Comparison of ENCODE assay signal across 13 mouse cellular contexts in genomic region chr11:113412545-113412944, GRCm38 (mm10).
A peak's percentile ranks its signal among the peaks of the same experiment; 100 is the strongest.
DNase-seq lines count a peak whose midpoint lies in the region; ATAC-seq and TF ChIP-seq lines count a peak whose summit lies in the region.
"Had no signal": no experiment of that assay in that cellular context is flagged by ENCODE, and none has a peak within 500 bp of the region (broad histone marks: within the 10 kb centered on the region; RNA-seq: fewer than 3 reads in every experiment).

No protein-coding gene starts in this region.

- no peaks in the 10 kb centered on the region for H3K4me1 ChIP-seq in cerebellum, adult 2 months (ENCODE audit: control insufficient read depth, insufficient read depth, low read length)
- H3K4me1 ChIP-seq in liver, embryonic 14.5 days (replicated peaks; ENCODE audit: control insufficient read depth in 2 of 2, insufficient read depth in 2 of 2, low read length in 1 of 2): no peaks in the 10 kb centered on the region
- no peaks in the 10 kb centered on the region for H3K4me1 ChIP-seq in liver, embryonic 12.5 days
- H3K4me1 ChIP-seq in ES-Bruce4 (ENCODE audit: control insufficient read depth, insufficient read depth, low read length): no peaks in the 10 kb centered on the region
- H3K4me1 ChIP-seq: heart, embryonic 13.5 days; hindbrain, embryonic 13.5 days; liver, embryonic 15.5 days had no signal

- DNase-seq in cerebellum, adult 2 months: no peak
- DNase-seq in cerebellum, adult 11-12 months: no peak
- no peak for DNase-seq in liver, embryonic 14.5 days (ENCODE audit: low read depth in 3 of 3, low spot score in 3 of 3)
- peak; percentile 55 for DNase-seq in splenic B cell, adult 2 months (ENCODE audit: low read depth, low spot score)
- no peak for DNase-seq in ovary, adult 18-20 months (ENCODE audit: low spot score)
- no peak for DNase-seq in embryo, embryonic 10.5 days (ENCODE audit: low spot score)
- DNase-seq: adrenal gland, postnatal 25 days; cerebellum, adult 8-10 months had no signal

- H3K9ac ChIP-seq in liver, embryonic 14.5 days (replicated peaks): no peak overlapping the region
- no peak overlapping the region for H3K9ac ChIP-seq in liver, embryonic 12.5 days
- no peak overlapping the region for H3K9ac ChIP-seq in ES-Bruce4 (ENCODE audit: low read depth, poor library complexity, severe bottlenecking)
- H3K9ac ChIP-seq: heart, embryonic 13.5 days; hindbrain, embryonic 13.5 days; liver, embryonic 15.5 days had no signal

- TF ChIP-seq POLR2A in cerebellum, adult 2 months (IDR thresholded peaks at IDR 0.05; ENCODE audit: borderline replicate concordance, insufficient read depth, low read length): no peak
- TF ChIP-seq POLR2A in ES-Bruce4 (IDR thresholded peaks at IDR 0.05; ENCODE audit: insufficient read depth, low read length): no peak

- TF ChIP-seq EP300 in liver, embryonic 14.5 days (IDR thresholded peaks at IDR 0.05; ENCODE audit: low read depth): no peak
- no peak for TF ChIP-seq EP300 in ES-Bruce4 (IDR thresholded peaks at IDR 0.05; ENCODE audit: insufficient read depth, low read depth, low read length)

- H3K9me3 ChIP-seq in liver, embryonic 14.5 days (ENCODE audit: control insufficient read depth, low read length): no peaks in the 10 kb centered on the region
- no peaks in the 10 kb centered on the region for H3K9me3 ChIP-seq in liver, embryonic 12.5 days (replicated peaks)
- H3K9me3 ChIP-seq in ES-Bruce4 (replicated peaks; ENCODE audit: control insufficient read depth, insufficient read depth, low read length, poor library complexity, severe bottlenecking): no peaks in the 10 kb centered on the region
- H3K9me3 ChIP-seq: heart, embryonic 13.5 days; hindbrain, embryonic 13.5 days; liver, embryonic 15.5 days had no signal

- no peaks in the 10 kb centered on the region for H3K27me3 ChIP-seq in cerebellum, adult 2 months (ENCODE audit: control insufficient read depth, insufficient read depth, low read length)
- H3K27me3 ChIP-seq in liver, embryonic 14.5 days (ENCODE audit: control insufficient read depth, insufficient read depth, low read length): no peaks in the 10 kb centered on the region
- no peaks in the 10 kb centered on the region for H3K27me3 ChIP-seq in liver, embryonic 12.5 days (replicated peaks)
- no peaks in the 10 kb centered on the region for H3K27me3 ChIP-seq in ES-Bruce4 (ENCODE audit: control insufficient read depth, insufficient read depth, low read length, poor library complexity, severe bottlenecking)
- no peaks in the 10 kb centered on the region for H3K27me3 ChIP-seq in splenic B cell, adult 2 months (ENCODE audit: control insufficient read depth, insufficient read depth, low read length, poor library complexity, severe bottlenecking)
- H3K27me3 ChIP-seq: heart, embryonic 13.5 days; hindbrain, embryonic 13.5 days; liver, embryonic 15.5 days had no signal

- H3K27ac ChIP-seq in cerebellum, adult 2 months (ENCODE audit: insufficient read depth, low read length): no peak overlapping the region
- no peak overlapping the region for H3K27ac ChIP-seq in liver, embryonic 14.5 days
- H3K27ac ChIP-seq in liver, embryonic 12.5 days: no peak overlapping the region
- no peak overlapping the region for H3K27ac ChIP-seq in ES-Bruce4 (ENCODE audit: insufficient read depth, low read length)
- H3K27ac ChIP-seq: heart, embryonic 13.5 days; liver, embryonic 15.5 days had no signal

- no peaks in the 10 kb centered on the region for H3K36me3 ChIP-seq in liver, embryonic 14.5 days (replicated peaks; ENCODE audit: control insufficient read depth, insufficient read depth, low read depth)
- H3K36me3 ChIP-seq in liver, embryonic 12.5 days: no peaks in the 10 kb centered on the region
- H3K36me3 ChIP-seq in ES-Bruce4 (ENCODE audit: control insufficient read depth, insufficient read depth, low read length, poor library complexity, severe bottlenecking): no peaks in the 10 kb centered on the region
- no peaks in the 10 kb centered on the region for H3K36me3 ChIP-seq in splenic B cell, adult 2 months (ENCODE audit: control insufficient read depth, insufficient read depth, low read length, poor library complexity, severe bottlenecking)
- H3K36me3 ChIP-seq: heart, embryonic 13.5 days; hindbrain, embryonic 13.5 days; liver, embryonic 15.5 days had no signal

- no peak for ATAC-seq in liver, embryonic 14.5 days (ENCODE audit: insufficient read depth)
- no peak for ATAC-seq in liver, embryonic 12.5 days

- 85% methylated on average over 4 of the region's 4 CpGs for WGBS in cerebellum, adult 2 months
- WGBS in liver, embryonic 14.5 days (ENCODE audit: insufficient replicate concordance): 70% methylated on average over 4 of the region's 4 CpGs
- 74% methylated on average over 4 of the region's 4 CpGs for WGBS in liver, embryonic 12.5 days (ENCODE audit: insufficient replicate concordance)

- H3K4me3 ChIP-seq in cerebellum, adult 2 months (replicated peaks; ENCODE audit: insufficient read depth, low read depth, low read length): no peak overlapping the region
- H3K4me3 ChIP-seq in liver, embryonic 14.5 days (ENCODE audit: insufficient read depth in 1 of 2, low read depth in 2 of 2, low read length in 2 of 2): no peak overlapping the region
- no peak overlapping the region for H3K4me3 ChIP-seq in liver, embryonic 12.5 days
- H3K4me3 ChIP-seq in ES-Bruce4 (ENCODE audit: low read depth, low read length): no peak overlapping the region
- H3K4me3 ChIP-seq: heart, embryonic 13.5 days; hindbrain, embryonic 13.5 days; liver, embryonic 15.5 days had no signal

- 0 out of 2 replicates have a peak, but pooled peaks have one; percentile 11 for TF ChIP-seq CTCF in cerebellum, adult 2 months (IDR thresholded peaks at IDR 0.05; ENCODE audit: borderline replicate concordance, insufficient read depth, low read depth, low read length)
- TF ChIP-seq CTCF in liver, embryonic 14.5 days (IDR thresholded peaks at IDR 0.05; ENCODE audit: low read depth): peak; percentile 70
- TF ChIP-seq CTCF in ES-Bruce4 (IDR thresholded peaks at IDR 0.05; ENCODE audit: low read depth, low read length): peak; percentile 29

- H3K4me2 ChIP-seq in liver, embryonic 14.5 days (ENCODE audit: low read depth): no peak overlapping the region
- no peak overlapping the region for H3K4me2 ChIP-seq in liver, embryonic 12.5 days
- H3K4me2 ChIP-seq: heart, embryonic 13.5 days; hindbrain, embryonic 13.5 days; liver, embryonic 15.5 days had no signal

Comparison
In these comparisons a context has a peak if more than half of its experiments do, and no peak if none do; other contexts are left out.
1. CTCF ChIP-seq: peak in every context shown above with its lines; median percentile 70 in liver, embryonic 14.5 days; 29 in ES-Bruce4; 11 in cerebellum, adult 2 months.